Mouse (Mus musculus): Measurements from ENCODE around the gene Eef2. TPM values are rescaled to one million over a fixed set of nuclear protein-coding genes. Genes with fewer than 3 reads are reported as not detected.
"Not testable (repeated sequence)": the region's sequence is repeated elsewhere in the genome, so short reads cannot be mapped to it uniquely, and the experiment has no call there.

Gene Eef2
- polyA plus RNA-seq, 1 experiment = 1,507 TPM

- Histone ChIP-seq H3K27me3 (ENCODE audit: control insufficient read depth, insufficient read depth, low read length) (no peaks in the 10 kb centered on the region), H3K4me3 (ENCODE audit: control insufficient read depth, low read depth, low read length) (no peak overlapping the region), H3K27ac (ENCODE audit: control insufficient read depth, insufficient read depth, low read depth, low read length) (no peak overlapping the region), H3K36me3 (ENCODE audit: control insufficient read depth, insufficient read depth, low read length) (no peaks in the 10 kb centered on the region), H3K4me1 (ENCODE audit: control insufficient read depth, insufficient read depth, low read length) (no peaks in the 10 kb centered on the region)
- TF ChIP-seq CTCF (IDR thresholded peaks at IDR 0.05; ENCODE audit: control insufficient read depth, insufficient read depth, insufficient replicate concordance, low read depth, low read length) = no peak
- TF ChIP-seq POLR2A (IDR thresholded peaks at IDR 0.05; ENCODE audit: control insufficient read depth, low read depth, low read length) = no peak
Measured at GRCm38 (mm10) chr10:81202978-81203720, 26.7 kb downstream of the Eef2 start.

DNA sequence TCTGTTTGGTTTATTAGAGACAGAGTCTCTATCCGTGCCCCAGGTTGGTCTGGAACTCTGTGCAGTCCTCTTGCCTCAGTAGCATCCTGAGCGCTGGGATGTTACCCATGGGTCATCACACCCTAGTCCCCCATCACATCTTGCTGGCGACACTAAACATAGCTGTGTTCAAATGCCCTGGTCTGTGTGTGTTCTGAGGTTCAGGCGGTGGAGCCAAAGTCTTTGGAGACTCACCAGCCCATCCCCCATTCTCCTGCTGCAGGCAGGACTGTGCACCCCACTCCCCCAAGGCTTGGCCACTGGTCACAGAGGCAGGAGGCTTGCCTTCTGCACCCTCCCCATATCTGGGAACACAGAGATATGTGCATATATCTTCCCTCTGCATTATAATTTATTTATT, 27.7 kb downstream of the Eef2 start:
- H3K4me1 ChIP-seq (ENCODE audit: control insufficient read depth, insufficient read depth, low read length) = no peaks in the 10 kb centered on the region

DNA sequence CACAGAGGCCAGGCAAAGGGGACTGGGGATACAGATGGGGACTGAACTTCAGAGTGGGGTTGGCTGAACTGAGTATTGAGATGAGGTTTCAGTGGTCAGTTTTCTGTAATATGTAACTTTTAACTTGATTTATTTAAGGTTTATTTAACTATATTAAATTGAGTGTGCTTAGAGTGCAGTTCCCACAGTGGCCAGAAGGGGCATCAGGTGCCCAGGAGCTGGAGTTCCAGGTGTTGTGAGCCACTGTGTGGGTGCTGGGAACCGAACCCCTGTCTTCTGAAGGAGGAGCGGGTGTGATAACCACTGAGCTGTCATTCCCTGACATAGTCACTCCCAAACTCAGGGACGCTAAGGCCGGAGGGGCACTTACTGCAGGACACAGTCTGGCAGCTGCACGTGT, 33.7 kb downstream of the Eef2 start:
- no peaks in the 10 kb centered on the region for H3K27me3 ChIP-seq (ENCODE audit: control insufficient read depth, insufficient read depth, low read length)
- peaks cover 4% of the 10 kb centered on the region for H3K4me1 ChIP-seq (ENCODE audit: control insufficient read depth, insufficient read depth, low read length)
- no peaks in the 10 kb centered on the region for H3K36me3 ChIP-seq (ENCODE audit: control insufficient read depth, insufficient read depth, low read length)
- H3K4me3 ChIP-seq (ENCODE audit: control insufficient read depth, low read depth, low read length) = no peak overlapping the region
- H3K27ac ChIP-seq (ENCODE audit: control insufficient read depth, insufficient read depth, low read depth, low read length) = no peak overlapping the region
- peak; percentile 65; the same call in 1 of the 2 replicates for TF ChIP-seq CTCF (IDR thresholded peaks at IDR 0.05; ENCODE audit: control insufficient read depth, insufficient read depth, insufficient replicate concordance, low read depth, low read length)
- TF ChIP-seq POLR2A (IDR thresholded peaks at IDR 0.05; ENCODE audit: control insufficient read depth, low read depth, low read length) = no peak

More for the DNA sequence above, 27.7 kb downstream of the Eef2 start:
- no peak overlapping the region for H3K27ac ChIP-seq (ENCODE audit: control insufficient read depth, insufficient read depth, low read depth, low read length)
- H3K27me3 ChIP-seq (ENCODE audit: control insufficient read depth, insufficient read depth, low read length) = no peaks in the 10 kb centered on the region
- H3K36me3 ChIP-seq (ENCODE audit: control insufficient read depth, insufficient read depth, low read length) = no peaks in the 10 kb centered on the region
- no peak overlapping the region for H3K4me3 ChIP-seq (ENCODE audit: control insufficient read depth, low read depth, low read length)
- TF ChIP-seq POLR2A (IDR thresholded peaks at IDR 0.05; ENCODE audit: control insufficient read depth, low read depth, low read length) = no peak
- TF ChIP-seq CTCF (IDR thresholded peaks at IDR 0.05; ENCODE audit: control insufficient read depth, insufficient read depth, insufficient replicate concordance, low read depth, low read length) = no peak

GRCm38 (mm10) chr10:81216260-81216659, 39.8 kb downstream of the Eef2 start:
- TF ChIP-seq POLR2A (IDR thresholded peaks at IDR 0.05; ENCODE audit: control insufficient read depth, low read depth, low read length) (no peak), CTCF (IDR thresholded peaks at IDR 0.05; ENCODE audit: control insufficient read depth, insufficient read depth, insufficient replicate concordance, low read depth, low read length) (no peak)
- Histone ChIP-seq H3K27me3 (ENCODE audit: control insufficient read depth, insufficient read depth, low read length) (no peaks in the 10 kb centered on the region), H3K4me3 (ENCODE audit: control insufficient read depth, low read depth, low read length) (no peak overlapping the region), H3K27ac (ENCODE audit: control insufficient read depth, insufficient read depth, low read depth, low read length) (no peak overlapping the region), H3K36me3 (ENCODE audit: control insufficient read depth, insufficient read depth, low read length) (no peaks in the 10 kb centered on the region), H3K4me1 (ENCODE audit: control insufficient read depth, insufficient read depth, low read length) (peaks cover 4% of the 10 kb centered on the region)

DNA sequence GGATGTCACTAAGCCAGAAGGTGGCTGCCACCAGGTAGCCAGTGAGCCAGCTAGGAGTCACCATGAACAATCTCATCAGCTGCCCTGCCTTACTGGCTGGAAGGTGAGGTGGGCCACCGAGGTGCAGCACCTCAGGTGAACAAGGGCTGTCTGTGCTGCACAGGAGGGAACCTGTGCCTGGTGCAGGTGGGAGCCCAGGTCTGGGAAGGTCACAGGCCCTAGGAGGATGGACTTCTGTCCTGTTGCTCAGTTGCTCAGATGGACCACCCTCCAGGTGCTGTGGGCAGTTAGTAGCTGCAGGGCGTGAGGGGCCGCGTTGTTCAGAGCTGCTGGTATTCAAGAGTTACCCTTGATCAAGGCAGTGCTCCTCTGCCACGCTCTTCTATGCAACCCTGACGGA, 40.4 kb downstream of the Eef2 start:
- Histone ChIP-seq H3K36me3 (ENCODE audit: control insufficient read depth, insufficient read depth, low read length) (no peaks in the 10 kb centered on the region), H3K4me3 (ENCODE audit: control insufficient read depth, low read depth, low read length) (no peak overlapping the region), H3K27ac (ENCODE audit: control insufficient read depth, insufficient read depth, low read depth, low read length) (no peak overlapping the region), H3K4me1 (ENCODE audit: control insufficient read depth, insufficient read depth, low read length) (peaks cover 4% of the 10 kb centered on the region), H3K27me3 (ENCODE audit: control insufficient read depth, insufficient read depth, low read length) (no peaks in the 10 kb centered on the region)
- TF ChIP-seq CTCF (IDR thresholded peaks at IDR 0.05; ENCODE audit: control insufficient read depth, insufficient read depth, insufficient replicate concordance, low read depth, low read length) (no peak), POLR2A (IDR thresholded peaks at IDR 0.05; ENCODE audit: control insufficient read depth, low read depth, low read length) (no peak)

GRCm38 (mm10) chr10:81217267-81217666, 40.8 kb downstream of the Eef2 start:
- not testable (repeated sequence) for H3K27ac ChIP-seq (ENCODE audit: control insufficient read depth, insufficient read depth, low read depth, low read length); H3K36me3 ChIP-seq (ENCODE audit: control insufficient read depth, insufficient read depth, low read length); H3K4me1 ChIP-seq (ENCODE audit: control insufficient read depth, insufficient read depth, low read length); H3K4me3 ChIP-seq (ENCODE audit: control insufficient read depth, low read depth, low read length); H3K27me3 ChIP-seq (ENCODE audit: control insufficient read depth, insufficient read depth, low read length)

DNA sequence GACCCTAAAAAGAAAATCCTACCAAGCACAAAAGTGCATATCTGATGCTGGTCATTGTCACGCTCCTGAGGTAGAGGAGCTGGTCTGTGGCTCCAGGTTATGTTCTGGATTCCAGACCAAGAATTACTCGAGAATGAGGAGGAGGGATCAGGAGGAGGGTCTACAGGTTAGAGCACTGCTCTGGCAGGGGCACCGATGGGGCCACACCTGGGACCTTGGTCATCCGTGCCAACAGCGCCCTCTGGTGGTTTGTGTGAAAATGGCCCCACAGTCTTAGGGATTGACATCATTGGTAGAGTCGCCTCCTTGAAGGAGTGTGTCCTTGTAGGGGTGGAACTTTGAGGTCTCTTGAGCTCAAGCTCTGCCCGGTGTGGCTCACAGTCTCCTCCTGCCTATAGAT, 41.5 kb downstream of the Eef2 start:
- H3K4me3 ChIP-seq (ENCODE audit: control insufficient read depth, low read depth, low read length) = no peak overlapping the region
- no peaks in the 10 kb centered on the region for H3K27me3 ChIP-seq (ENCODE audit: control insufficient read depth, insufficient read depth, low read length)
- no peak overlapping the region for H3K27ac ChIP-seq (ENCODE audit: control insufficient read depth, insufficient read depth, low read depth, low read length)
- H3K4me1 ChIP-seq (ENCODE audit: control insufficient read depth, insufficient read depth, low read length) = no peaks in the 10 kb centered on the region
- no peaks in the 10 kb centered on the region for H3K36me3 ChIP-seq (ENCODE audit: control insufficient read depth, insufficient read depth, low read length)
- TF ChIP-seq POLR2A (IDR thresholded peaks at IDR 0.05; ENCODE audit: control insufficient read depth, low read depth, low read length) (no peak), CTCF (IDR thresholded peaks at IDR 0.05; ENCODE audit: control insufficient read depth, insufficient read depth, insufficient replicate concordance, low read depth, low read length) (peak; percentile 95)
